Mouse (Mus musculus) layer of hippocampus, postnatal 14 days (tissue): ENCODE data around the gene Rimklb. TPM values are rescaled to one million over a fixed set of nuclear protein-coding genes. Genes with fewer than 3 reads are reported as not detected.
A peak's percentile ranks its signal among the peaks of the same experiment; 100 is the strongest.
"Not testable (repeated sequence)": the region's sequence is repeated elsewhere in the genome, so short reads cannot be mapped to it uniquely, and the experiment has no call there.

Source experiments
- DNase-seq, 2 experiments: peaks; one replicate each; pipeline ENCODE4 v3.0.0; 2021 to 2022; ENCODE audit warnings: low spot score in 2 of 2, mixed read lengths in 1 of 2
- total RNA-seq, 2 experiments: library from RNA; stranded (reverse); gene quantifications; 2 replicates each; pipeline ENCODE4 v1.2.3; 2021

Rimklb gene
- total RNA-seq, 2 experiments from 2014 or later: 145 to 150 TPM

DNA sequence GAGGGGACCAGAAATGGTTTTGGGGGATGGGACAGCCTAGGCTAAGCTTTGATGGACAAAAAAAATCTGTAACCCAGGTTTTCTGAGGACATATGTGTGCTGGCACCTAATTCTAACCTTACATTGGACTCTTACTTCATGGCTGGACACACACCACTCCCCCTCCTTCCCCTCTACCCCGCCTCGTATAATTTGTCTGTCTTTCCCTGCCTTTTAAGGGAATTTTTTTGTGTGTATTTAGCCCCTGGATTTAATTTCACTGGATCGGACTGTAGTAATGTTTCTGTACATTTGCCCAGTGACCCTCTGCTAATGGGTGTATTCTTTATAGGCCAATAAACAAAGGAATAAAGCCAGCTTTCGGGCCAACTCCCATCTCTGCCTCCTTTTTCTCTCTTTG is 6.5 kb upstream of the Rimklb start:
- no peak for DNase-seq

DNA sequence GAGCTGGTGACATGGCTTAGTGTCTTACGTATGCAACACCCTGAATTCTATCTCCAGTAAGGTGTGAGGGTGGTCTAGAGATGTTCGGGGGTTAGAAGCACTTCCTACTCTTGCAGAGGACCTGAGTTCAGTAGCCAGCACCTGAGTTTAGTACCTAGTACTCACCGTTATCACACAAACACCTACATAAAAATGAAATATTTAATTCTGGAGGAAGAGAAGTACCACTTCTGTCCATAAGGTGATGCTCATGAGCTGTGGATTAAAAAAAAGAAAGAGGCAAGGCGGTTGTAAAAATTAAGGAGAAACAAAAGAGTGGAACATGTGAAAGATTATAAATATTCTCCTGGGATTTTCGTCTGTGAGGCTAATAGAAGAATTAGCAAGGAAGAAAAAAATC is 2.1 kb downstream of the Rimklb start:
- no peak for DNase-seq

DNA sequence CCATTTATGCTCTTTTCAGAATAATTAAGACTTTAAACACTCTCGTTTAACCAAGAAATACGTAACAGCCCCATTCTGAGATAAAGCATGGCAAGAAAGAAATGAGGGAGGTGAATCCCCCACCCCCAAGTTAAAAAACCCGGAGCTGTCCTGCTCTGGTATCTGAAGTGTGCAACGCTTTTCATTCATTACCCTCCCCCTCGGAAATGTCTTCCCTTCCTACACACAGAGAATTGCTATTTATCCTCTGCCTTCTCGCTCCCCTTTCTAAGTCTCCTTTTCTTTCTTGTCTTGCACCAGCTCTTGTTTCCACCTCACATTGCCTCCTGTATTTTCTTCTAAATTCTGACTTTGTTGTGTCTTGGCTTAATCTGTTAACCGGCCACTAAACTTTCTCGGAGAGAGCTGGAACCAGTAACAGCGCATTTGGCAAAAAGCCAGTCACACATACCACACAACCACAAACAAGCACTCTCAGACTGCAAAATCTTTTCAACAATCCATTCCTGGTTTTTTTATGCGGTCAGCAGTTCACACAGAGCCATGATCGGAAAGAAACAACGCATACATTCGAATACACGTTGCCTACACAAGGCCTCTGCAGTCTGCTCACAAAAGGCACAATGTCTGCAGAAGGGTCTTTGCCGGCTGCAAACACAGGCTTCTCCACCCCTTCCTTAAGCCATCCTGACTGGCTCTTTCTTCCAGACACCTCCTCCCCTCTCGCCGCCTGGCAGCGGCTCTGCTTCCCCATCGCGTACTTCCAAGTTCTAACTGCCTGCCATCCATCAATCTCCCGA is 3.3 kb downstream of the Rimklb start:
- peak; percentile 37 to 49 for DNase-seq

DNA sequence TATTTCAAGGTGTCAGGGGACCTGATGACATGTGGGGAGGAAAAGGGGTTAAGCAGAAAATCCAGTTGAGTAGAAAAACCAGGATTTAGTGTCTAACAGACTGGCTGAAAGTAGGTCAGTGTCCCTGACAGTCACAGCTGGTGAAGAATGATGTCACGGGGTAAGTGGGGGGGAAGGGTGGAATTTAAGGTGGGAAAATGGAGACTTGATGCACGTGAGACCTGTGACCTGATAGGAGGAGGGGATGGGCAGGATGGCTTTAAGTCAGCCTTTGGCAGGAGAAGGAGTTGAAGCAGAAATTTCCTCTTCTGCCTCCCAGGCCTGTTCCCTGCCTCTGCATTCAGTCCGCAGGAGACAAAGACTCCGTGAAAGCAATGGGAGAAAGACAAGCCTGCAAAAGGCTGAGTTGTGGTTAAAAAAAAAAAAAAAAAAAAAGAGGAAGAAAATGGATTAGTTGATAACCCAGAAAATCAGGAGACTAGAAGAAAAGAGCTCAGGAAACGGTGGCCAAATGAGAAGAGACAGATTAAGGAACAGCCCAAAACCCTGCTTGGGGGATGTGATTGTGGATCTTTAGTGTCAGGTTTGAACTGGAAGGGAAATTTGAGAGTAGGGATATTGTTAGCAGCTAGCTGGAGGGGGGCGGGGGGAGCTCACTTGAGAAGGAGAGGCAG is 4.6 kb downstream of the Rimklb start:
- no peak for DNase-seq

DNA sequence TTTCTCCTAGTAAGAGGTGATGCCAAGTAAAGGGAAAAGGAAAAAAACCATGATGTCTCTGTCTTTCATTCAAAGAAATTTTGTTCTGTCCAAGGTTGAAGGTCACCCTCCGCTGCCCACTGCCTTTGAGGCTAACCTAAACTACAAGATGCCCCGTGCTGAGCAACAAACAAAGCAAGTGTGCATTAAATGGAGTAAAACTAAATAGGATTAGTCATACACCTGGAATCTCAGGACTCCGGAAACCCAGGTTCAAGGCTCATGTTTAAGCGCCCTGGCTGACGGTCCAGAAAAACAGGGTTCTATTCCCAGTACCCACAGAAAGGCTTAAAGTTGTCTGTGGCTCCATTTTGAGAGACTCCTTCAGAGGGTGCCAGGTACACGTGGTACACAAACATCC is 6.1 kb downstream of the Rimklb start:
- no peak for DNase-seq

DNA sequence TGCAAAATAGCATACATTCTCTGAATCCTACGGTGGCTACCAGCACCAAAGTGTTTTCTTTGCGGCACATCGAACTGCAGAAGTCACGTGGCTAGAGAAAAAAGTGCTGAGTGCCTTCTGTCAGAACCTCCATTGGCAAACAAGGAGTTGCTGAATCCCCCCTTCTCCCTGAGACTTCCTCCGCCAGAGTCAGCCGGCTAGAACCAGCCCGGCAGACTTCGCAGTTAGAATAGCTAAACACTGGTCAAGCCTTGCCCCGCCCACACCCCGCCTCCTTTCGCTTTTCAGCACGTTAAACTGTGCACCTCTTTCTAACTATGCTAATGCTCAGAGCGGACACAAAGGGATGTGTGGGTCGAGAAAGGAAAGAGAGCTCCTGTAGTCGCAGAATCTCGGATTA is 7.0 kb downstream of the Rimklb start:
- peak; percentile 47 to 67 for DNase-seq

DNA sequence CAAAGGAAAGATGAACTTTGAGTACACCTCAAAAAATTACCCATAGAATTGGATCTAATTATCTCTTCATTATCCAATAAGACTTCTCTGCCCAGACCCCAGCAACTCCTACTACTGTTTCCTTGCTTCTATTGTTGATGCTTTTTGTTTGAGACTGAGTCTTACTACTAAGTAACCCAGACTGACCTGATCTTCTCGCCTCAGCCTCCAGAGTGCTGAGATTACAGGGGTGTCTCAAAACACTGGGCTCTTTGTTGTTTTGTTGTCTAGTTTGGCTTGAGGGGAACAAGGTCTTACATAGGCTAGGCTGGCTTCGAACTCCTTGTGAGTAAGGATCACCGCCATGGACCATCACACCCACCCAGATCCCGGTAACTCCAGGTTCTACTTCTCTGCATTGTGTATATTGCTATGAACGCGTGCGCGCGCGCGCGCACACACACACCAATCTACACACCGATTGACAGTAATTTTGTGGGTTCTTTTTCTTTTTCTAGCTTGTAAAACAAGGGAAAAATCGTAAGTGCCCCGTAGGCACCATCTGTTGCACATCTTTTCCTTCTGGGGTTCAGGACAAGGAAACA is 7.5 kb downstream of the Rimklb start:
- no peak for DNase-seq

DNA sequence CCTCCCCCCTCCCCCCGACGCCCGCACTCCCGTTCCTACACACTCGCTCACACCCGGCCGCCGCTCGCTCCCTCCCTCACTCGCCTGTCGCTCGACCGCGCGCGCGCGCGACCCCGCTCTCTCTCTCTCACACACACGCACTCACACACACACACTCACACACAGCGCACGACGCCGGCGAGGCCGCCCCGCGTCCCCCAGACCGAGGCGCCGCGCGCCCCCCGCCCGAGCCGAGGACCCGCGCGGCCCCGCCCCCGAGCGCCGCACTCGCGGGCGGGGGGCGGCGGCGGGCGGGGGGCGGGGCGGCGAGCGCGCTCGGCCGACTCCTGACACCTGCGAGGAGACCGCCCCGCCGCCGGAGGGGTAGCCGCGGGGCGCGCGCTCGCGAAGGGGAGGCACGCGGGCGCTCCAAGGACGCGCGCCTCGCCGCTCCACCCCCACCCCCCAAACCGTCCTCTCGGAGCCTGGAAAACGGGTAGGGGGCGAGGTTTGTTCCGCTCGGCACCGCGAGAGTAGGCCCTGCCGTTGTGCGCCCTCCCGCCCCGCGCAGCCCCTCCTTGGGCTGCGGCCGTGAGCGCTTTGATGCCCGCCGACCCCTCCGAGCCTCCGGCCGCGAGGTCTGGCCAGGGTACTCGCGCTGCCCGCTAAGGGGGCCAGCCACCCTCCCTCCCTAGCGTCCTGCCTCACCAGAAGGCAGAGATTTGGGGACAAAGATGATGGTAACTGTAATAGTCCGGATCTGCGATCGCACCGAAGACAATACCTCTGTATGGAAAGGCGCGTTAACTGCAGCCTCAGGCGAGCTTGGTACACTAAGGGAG is 12.1 kb downstream of the Rimklb start:
- peak; percentile 66 to 68 for DNase-seq

DNA sequence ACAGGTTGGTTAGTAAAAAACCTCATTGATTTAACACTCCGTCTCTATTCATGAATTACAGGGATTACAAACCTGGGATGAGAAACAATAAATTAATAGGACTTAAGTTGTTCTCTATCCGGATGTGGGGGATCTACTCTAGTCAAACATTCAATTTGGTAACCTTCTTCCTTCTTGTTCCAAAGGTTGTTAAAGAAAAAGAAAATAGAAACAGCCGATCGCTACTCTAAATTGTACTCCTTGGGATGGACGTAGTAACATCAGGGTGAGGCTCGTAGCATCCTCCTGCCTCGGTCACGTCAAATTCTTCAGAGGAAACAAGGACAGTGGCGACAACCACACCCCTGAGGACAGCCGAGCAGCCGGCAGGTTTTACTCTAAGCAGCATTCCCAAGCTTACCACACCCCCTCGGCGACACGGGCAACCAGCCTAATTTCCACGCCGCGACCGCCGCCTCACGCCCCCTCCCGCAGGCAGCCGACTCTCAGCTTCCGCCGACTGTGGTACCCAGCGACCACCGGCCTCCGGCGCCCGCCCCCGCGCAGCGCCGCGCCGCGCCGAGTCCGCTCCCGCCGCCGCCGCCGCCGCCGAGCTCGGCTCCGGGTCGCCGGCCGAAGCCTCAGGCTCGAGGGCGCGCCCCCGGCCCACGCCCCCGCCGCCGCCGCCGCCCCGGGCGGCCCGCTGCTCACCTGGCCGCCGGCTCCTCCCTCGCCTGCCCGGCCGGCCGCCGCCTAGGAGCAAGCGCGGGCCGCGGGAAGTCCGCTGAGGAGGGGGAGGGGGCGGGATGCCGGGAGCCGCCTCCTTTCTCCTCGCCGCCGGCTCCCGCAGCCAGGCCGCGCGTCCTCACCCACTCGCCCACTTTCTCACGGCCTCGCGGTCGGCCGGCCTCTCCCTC is 12.9 kb downstream of the Rimklb start:
- DNase-seq: peak; percentile 36

DNA sequence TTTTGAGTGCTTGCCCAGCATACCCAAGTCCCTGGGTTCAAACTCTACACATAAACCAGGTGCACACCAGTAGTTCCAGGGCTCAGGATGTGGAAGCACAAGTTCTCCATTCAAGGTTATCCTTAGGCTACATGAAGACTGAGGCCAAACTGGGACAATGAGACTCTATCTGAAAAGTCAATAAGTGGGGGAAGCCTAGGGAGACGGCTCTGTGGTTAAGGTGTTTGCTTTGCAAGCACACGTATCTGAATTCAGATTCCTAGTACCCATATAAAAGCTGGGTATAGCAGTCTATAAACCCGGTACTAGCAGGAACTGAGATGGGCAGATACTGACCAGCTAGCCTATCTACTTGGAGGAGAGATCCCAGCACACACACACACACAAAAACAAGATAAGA is 20.5 kb downstream of the Rimklb start:
- DNase-seq: no peak

DNA sequence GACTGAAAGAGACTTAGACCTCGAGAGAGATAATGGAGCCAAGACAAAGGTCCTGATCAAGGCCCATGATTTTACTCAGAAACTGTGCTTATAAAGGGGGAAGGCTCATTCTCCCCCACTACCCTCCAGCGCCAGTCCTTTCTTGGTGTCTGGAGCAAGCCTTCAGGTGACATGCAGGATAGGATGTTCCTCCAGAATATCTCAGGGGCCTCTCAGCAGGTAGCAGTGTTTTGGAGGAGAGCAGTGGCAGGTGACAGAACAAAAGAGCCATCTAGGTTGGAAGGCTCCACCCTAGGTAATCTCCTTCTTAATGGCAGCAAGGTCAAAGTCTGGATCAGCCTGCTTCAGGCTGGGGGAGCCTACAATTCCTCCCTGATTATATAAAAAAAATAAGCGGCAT is 27.1 kb downstream of the Rimklb start:
- not testable (repeated sequence) for DNase-seq

DNA sequence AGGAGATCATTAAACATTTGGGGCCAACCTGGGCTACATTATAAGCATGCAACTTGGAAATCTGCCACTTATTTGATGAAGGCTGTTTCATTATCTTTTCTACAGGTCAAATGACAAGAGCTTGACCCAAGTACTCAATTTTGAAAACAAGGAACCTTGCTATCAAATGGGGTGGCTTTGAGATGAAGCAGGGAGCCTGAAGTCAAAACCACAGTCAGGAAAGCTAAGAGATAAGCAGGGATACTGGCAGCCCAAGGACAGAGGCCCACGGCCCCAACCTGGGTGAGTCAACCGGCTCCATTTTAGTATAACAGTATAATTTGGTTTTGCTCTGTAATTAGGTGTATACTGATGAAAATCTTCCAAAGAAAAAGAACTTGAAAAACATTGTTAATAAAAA is 28.3 kb downstream of the Rimklb start:
- no peak for DNase-seq

DNA sequence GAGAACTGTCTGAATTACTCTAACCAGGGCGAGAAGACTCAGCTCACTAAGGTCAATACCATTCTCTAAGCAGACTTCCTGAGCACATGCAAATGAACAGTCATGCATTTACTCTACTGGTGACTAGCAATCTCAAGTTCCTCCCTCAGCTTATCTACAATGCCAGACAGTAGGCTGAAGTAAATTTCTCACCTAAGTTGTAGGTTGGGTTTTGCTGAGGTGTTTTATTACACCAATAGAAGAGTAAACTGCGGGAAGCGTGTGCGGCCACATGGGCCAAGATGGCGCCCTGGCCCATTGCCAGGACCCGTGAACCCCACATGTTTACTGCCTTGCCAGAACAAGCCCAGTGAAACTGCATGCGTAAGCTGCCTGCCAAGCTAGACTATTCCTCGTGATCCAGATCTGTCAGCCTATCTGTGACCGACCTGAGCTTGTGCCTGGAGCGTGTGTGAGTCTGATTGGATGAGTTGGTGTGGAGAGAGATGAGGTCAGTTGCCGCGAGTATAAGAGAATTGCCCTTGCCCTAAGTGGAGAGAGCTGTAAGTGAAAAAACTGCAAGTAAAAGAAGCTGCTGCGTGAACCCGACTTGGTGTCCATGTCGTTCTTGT is 29.4 kb downstream of the Rimklb start:
- no peak for DNase-seq

DNA sequence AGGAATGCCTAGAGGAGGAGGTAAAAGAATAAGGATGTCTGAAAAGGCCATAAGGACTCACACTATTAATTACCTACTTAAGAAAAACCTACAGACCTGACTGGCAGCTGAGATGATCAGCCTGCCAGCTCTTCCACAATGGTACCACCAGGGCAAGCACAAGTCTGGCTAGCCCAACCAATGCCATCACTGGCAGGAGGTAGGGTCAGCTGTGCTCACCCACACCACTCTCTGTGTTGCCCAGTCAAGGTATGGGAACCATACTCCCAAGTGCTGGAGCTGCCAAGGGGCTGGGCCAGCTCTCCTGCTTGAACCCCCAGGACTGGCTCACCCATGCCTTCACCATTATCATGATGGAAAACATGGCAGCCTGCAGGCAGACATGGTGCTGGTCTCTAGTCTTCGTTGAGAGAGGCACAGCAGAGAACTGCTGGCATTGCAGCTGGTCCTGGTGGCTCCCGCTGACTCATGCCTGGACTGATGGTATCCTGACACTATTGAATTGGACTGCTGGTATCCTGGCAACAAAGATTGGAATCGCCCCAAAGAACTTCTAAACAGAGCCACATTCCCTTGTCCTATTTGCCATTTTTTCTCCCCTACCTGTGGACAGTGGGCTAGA is 32.4 kb downstream of the Rimklb start:
- peak in 1 of 2 experiments; percentile 33 for DNase-seq

DNA sequence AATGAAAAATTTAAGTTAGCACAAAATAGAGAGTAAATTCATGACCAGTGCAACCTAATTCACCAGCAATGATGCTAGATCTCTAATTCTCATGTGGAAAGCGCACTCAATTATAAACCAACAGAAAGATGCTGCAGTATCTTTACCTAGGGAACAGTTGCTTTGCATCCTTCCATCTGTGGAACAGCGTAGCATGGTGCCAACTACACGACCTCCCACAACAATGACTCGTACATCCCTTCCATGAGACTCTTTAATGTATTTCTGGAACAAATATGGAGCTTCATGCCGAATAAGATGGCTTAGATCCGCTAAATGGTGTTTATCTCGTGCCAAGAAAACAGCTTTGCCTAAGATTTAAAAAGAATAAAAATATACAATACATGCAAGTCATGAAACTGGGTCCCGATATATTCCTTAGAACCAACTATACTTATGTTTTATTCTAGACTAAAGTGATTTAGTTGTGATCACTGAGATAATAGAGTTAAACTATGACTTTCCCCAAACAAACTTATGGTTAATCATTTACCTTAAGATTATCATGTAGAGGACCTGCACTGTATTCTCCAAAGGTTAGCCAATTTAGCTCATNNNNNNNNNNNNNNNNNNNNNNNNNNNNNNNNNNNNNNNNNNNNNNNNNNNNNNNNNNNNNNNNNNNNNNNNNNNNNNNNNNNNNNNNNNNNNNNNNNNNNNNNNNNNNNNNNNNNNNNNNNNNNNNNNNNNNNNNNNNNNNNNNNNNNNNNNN is 39.4 kb downstream of the Rimklb start:
- DNase-seq: no peak

DNA sequence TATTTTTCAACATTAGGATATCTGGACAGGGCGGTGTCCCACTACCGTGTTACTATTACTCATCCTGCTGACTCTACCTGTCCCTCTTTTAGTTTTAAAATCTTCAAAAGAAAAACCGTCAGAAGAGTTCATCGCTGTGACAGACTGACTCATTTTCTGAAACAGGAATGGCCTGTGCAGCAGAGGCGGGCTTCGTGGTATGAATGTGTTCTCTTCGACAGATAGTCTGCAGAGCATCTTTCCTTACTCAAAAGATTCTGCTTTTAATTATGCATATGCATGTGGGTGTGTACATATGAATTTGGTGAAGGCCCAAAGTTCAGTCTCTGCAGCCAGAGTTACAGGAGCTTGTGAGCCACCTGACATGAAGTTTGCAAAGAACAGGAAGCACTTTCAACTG is 50.7 kb downstream of the Rimklb start:
- DNase-seq: no peak

DNA sequence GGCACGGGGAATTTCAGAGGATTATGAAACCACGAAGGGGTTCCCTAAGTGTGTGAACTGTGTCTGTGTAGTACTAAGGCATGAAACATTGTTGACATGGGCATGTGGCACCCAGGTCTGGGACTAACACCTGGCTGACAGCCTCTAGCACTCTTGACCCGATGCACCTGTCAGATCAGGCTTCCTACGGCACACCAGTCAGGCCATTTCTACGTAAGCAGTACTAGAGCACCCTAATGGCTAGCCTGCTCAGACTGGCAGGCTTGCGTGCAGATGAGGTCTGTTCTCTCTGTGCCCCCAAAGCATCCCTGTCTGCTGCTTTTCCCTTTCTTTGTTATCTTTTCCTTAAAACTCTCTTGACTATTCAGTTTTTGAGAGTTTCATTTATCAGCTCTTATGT is 53.3 kb downstream of the Rimklb start:
- no peak for DNase-seq

DNA sequence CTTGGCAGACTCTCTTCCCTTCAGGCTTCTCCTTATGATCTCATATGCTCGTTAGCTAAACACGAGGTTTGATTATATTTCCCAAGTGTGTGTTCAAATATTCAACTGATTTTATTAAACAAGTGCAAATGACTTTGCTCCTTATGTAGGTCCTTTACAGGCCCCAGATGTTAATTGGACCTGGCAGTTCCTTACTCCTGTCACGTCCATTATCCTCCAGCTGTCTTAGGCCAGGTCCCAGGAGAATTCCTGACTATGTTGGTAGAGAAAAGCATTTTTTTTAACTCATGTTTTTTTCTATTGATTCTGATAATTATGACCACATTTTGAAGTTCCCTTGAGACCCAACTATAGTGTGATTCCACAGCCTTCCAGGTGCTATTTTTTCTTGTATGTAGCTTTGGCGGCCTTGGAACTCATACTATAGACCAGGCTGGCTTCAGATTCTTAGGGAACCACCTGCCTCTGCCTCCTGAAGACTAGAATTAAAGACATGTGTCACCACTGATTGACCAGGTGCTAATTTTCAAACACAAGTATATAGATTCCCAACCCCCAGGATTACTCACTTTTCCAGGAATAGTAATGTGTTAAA is 57.8 kb downstream of the Rimklb start:
- no peak for DNase-seq

DNA sequence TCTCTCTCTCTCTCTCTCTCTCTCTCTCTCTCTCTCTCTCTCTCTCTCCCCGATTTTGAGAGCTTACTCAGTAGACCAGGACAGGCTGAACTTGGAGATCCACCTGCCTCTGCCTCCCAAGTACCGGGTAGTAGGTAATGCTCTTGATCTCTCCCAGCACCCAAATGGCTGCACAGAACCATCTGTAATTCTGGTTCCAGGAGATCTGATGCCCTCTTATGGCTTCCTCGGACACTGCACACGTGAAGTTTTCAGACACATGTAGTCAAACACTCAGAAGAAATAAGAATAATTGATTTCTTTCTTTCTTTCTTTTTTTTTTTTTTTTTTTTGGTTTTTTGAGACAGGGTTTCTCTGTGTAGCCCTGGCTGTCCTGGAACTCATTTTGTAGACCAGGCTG is 59.3 kb downstream of the Rimklb start:
- no peak for DNase-seq
